Mouse (Mus musculus): ENCODE results near the gene Mutyh. TPM values are rescaled to one million over a fixed set of nuclear protein-coding genes. Genes with fewer than 3 reads are reported as not detected.

The Mutyh gene
- total RNA-seq (2021), result 1 to 10 TPM; 3.8 to 3.9 TPM

DNA sequence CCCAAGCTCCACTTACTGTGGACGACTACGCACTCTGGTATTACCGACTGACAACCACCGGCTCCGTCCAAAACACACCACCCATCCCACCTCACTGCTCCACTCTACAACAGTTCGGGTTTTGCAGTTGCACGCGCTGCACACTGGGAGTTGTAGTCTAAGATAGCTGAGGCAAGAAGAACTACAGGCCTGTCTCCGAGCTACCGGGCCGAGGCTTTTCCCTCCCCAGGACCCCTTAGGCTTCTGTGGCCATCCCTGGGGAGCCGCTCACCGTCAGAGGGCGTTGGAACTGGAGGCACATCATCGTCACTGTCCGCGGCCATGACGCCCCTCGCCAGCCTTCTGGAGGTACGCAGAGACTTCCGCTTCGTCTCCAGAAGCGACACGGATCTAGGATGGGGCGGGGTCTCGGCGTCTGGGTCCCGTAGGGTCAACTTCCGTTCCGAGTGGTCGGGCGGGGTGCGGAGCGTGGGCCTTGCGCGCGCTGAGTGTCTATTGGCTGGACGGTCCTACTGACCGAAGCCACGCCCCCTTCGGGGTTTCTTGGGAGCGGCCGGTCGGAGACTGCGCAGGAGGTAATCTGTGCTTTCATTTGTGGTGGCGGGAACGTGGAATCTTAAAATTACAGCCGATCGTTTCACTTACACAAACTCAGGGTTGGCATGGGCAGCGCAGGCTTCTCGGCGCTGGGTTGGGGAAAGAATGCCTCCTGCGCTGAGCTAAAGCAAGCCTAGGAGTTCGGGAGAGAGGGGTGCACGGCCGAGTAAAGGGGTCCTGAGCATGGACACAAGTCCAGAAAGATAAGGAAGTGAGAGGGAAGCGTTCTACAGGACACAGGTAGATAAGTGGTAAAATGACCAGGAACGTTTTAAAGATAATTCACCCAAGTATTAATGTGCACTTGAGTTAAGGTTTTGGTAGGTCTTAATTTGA lies at the start of gene Mutyh, which contains the start of gene Toe1:
Gene Mutyh (plus strand): TSS at position 527 of the 933 bp plus-strand sequence.
Gene Toe1 (minus strand): TSS at position 444 of the 933 bp plus-strand sequence.
- peak; percentile 98 for DNase-seq
- intact Hi-C loops (cut with DNase I), result no loop called here

DNA sequence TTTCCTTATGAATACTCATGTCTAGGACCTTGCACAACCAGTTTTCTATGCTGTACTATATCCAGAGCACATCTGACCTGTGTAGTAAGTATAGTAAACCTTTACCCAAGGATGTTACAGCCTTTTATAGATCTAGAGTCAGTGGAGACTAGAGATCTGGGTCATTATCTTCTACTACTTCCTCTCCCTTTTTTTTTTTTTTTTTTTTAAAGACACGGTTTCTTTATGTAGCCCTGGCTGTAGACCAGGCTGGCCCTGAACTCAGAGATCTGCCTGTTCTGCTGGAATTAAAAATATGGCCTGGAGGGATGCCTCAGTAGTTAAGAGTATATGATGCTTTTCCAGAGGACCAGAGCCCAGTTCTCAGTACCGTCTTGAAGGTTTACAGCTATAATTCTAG lies 45.6 kb upstream of the Mutyh start:
- intact Hi-C loops (cut with DNase I), result no loop called here
- no peak for DNase-seq

DNA sequence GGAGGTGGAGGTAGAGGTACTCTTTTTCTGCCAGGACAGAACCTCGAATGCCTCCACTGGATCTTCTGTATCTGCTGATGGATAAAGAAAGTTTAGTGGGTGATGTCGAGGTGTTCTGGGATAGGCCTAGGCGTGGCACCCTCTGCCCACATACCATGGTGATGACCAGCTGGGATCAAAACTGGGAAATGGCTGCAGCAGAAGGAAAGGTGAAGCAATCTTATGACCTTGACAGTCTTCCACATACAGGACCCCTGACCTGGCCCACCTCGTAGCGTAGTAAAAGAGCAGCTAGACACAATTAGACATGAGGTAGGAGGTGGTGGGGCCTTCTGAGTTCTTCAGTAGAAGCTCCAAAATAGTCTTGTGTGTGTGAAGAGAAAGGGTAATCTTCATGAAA lies 43.5 kb upstream of the Mutyh start:
- intact Hi-C loops (cut with DNase I), result no loop called here

DNA sequence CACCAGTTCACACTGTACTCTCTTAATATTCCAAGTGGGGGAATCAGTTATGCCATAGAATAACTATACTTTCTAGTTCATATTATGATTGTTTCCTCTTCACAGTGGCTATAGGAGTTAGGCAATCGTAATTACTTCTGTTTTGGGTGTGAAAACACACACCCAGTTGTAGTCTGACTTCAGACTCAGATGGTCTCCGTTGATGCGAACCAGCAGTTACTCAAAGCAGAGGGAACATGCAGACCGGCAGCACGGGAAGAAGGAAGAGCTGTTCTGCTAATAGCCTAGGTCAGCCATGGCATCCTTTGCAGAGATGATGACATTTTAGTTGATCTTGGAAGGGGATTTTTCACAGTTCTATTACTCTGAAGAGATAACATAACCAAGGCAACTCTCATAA lies 39.0 kb upstream of the Mutyh start:
- intact Hi-C loops (cut with DNase I), result no loop called here
- DNase-seq, result no peak

More for the DNA sequence above, 43.5 kb upstream of the Mutyh start:
- DNase-seq, result no peak

DNA sequence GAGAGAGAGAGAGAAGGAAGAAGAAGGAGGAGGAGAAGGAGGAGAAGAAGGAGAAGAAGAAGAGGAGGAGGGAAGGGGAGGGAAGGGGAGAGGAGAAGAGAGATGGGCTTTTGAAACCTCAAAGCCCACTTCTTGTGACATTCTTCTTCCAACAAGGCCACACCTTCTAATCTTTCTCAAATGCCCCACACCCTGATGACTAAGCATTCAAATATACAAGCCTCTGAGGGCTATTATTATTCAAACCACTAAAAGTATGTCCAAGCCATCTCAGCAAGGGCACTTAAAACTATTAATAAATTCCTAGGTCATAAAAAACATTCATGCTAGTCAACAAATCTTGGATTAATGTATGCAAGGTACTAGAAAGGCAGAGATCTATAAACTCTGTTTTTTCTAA lies 38.5 kb upstream of the Mutyh start:
- no peak for DNase-seq
- intact Hi-C loops (cut with DNase I), result no loop called here

DNA sequence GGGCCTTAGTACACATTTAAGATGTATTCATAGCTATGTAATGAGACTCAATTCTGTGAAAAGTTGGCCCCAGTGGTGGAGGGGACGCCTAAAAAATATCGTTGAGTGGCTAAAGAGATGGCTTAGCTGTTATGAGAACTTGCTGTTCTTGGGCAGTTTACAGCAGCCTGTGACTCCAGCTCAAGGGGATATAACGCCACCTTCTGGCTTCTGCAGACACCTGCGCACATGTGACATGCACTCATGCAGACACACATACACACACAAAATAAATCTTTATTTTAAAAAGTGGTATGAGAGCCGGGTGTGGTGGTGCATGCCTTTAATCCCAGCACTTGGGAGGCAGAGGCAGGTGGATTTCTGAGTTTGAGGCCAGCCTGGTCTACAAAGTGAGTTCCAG lies 31.1 kb upstream of the Mutyh start:
- intact Hi-C loops (cut with DNase I), result no loop called here

DNA sequence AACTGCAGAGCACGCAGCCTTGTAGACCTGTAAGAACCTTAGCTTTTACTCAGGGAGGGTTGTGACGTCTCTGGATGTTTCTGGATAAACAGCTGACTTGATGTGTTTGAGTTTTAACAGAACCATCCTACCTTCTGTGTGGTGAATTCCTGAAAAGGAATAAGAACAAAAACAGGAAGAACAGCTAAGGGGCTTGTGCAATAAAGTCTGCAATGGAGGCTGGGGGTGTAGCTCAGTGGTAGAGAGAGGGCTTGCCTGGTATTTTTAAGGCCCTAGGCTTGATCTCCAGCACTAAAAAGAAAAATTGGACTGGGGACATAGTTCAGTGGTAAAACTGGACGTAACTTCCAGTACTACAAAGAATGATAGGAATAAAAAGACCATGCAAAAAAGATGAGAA lies 30.4 kb upstream of the Mutyh start:
- intact Hi-C loops (cut with DNase I), result no loop called here
- no peak for DNase-seq

More for the DNA sequence above, 31.1 kb upstream of the Mutyh start:
- no peak for DNase-seq

DNA sequence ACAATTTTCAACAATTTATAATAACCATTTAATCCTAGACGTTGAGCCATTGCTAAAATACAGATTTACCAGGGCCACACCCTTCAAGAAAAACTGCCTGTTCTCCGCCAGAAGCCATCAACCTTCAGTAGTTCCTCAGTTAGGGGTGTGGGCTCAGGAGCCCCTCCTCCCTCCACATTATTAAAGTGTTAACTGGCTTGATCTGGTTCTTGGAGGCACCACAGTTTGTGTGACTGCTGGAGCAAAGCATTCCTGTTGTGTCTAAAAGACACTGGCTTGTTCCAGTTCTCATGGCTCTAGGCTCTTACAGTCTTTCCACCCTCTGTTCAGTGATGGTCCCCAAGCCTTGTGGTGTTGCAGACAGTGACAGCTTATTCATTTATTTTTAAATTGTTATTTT lies 27.0 kb upstream of the Mutyh start:
- no peak for DNase-seq
- intact Hi-C loops (cut with DNase I), result no loop called here

DNA sequence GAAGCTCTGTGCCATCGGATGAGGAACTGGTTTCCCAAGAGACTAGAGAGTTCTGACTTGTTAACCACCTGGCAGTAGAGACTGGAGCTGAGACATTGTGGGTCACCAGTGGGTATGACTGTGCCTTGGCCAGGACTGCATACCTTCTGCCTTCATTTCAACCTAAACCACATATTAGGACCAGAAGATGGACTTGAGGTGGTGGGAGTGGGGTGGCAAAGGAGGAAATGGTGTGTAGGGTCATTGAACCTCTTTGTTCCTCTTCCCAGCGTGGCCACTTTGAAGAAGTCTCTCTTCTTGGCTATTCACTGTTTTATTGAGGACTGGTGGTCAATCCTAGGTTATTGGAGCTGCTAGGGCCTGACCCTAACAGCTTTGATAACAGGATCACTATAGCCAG lies 26.2 kb upstream of the Mutyh start:
- intact Hi-C loops (cut with DNase I), result no loop called here
- DNase-seq, result no peak

DNA sequence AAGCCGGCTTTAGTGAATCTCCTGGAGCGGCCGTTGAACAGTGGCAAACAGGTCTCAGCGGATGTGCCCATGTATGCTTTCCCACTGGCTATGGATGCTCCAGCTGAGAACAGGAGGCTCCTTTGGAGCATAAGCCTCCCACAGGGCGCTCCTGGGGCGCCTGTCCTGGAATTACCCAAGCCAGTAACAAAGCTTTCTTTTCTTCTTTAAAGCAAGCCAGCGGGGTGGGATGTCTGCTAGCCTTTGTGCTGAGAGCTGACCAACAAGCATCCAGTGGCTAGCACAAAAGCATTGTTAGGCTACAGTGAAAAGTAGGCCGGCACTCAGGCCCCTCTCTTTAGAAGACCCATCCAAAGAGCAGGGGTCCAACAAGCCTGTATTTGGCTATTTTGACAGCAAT lies 25.4 kb upstream of the Mutyh start:
- intact Hi-C loops (cut with DNase I), result no loop called here
- DNase-seq, result no peak

DNA sequence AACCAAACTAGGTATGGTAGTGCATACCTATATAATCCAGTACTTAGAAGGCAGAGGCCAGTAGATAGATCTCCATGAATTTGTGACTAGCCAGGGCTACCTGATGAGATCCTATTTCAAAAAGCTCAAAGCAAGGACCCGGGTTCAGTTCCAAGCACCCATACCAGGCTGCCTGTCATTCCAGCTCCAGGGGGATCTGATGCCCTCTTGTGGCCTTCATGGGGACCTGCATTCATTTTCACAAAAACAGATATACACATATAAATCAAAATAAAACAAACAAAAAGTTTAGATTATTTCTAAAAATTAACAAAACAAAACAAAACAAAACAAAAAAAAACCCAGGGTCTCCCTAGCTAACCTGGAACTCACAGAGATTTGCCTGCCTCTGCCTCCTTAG lies 20.9 kb upstream of the Mutyh start:
- intact Hi-C loops (cut with DNase I), result no loop called here
- DNase-seq, result no peak

DNA sequence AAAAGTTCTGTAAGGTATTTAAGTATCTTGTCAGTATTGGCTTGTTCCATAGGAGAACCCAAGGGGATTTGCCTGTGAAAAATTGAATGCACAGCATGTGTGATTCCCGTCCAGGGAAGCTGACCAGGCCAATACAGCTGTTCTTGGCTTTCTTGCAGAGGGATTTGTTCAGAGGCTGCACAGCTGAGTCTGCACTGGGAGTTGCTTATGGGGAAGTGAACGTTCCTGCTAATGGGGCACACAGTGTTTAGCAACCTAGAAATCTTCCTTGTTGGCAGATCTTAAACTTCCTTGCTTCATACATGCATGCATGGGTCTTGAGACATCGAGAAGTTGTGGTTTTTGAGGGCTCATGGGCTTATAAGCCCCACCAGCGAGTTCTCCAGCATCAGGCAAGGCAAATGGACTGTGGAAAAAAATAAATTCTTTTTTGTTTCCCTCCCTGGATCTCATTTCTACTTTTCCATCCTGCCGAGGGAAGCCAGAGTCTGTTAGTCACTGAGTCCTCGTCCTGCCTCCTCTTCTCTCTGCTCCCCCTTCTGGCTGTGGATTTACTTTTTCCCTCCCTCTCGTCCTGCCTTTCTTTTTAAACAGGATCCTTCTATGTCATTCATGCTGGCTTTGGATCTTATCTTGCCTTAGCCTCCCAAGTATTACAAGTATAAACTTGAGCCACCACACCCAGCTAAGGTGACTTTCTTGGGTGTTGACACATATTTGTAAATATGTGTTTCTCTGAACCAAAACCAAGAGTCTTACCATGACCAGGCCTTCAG lies 19.4 kb upstream of the Mutyh start:
- DNase-seq, result no peak
- intact Hi-C loops (cut with DNase I), result no loop called here

DNA sequence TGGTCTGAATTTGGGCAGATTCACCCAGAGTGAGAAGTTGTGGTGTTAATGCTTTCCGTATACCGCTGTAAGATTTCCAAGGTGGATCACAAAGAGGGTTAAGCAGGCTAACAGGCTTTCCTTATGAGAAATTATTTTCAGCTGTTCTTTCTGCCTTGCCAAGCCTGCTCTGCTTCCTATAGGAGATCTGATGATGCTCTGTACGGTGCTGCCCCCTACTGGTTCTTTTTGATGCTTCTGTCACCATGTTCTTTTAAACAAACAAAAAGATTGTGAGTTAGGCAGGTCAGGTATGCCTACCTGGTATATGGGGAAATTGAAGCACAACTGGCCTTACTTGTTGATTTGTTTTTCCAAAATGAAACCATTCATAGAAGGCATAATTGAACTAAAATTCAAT lies 18.6 kb upstream of the Mutyh start:
- intact Hi-C loops (cut with DNase I), result loop anchor here (1.0 kb wide), 1 partner anchor 70 kb away; no protein-coding TSS in a partner anchor

DNA sequence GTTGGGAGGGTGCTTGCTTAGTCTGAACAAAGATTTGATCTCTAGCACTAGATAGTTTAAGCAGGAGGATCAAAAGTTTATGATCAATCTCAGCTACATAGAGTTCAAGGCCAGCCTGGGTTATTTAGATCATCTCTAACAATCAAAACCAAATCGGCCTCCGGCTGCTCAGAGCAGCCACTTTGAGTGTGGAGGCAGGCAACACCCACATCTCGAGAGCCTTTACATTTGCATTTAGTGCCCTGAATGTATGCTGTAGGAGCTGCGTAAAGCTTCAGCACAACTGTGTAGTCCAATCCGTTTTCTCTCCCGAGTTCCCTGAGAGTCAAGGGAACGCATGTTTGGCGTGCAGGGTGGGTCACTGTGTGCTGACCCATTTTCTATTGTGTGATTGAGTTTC lies 15.1 kb upstream of the Mutyh start:
- DNase-seq, result no peak
- intact Hi-C loops (cut with DNase I), result no loop called here

More for the DNA sequence above, 18.6 kb upstream of the Mutyh start:
- DNase-seq, result peak; percentile 80

DNA sequence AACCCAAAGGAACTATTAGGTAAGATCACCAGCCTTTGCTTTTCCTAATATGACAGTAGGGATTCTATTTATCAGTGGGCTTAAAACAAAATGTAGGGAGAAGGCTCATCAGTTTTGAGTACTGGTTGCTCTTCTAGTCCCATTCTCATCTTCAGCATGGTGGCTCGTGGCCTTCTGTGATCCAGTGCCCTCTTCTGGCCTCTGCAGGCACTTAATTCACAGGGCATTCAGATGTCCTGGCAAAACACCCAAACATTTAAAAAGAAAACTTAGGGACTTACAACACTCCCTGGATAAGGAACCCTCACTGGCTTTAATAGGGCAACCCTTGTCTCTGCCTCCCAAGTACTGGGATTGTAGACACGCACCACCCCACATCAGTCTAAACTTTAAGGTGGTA lies 13.2 kb upstream of the Mutyh start:
- intact Hi-C loops (cut with DNase I), result no loop called here
- no peak for DNase-seq

DNA sequence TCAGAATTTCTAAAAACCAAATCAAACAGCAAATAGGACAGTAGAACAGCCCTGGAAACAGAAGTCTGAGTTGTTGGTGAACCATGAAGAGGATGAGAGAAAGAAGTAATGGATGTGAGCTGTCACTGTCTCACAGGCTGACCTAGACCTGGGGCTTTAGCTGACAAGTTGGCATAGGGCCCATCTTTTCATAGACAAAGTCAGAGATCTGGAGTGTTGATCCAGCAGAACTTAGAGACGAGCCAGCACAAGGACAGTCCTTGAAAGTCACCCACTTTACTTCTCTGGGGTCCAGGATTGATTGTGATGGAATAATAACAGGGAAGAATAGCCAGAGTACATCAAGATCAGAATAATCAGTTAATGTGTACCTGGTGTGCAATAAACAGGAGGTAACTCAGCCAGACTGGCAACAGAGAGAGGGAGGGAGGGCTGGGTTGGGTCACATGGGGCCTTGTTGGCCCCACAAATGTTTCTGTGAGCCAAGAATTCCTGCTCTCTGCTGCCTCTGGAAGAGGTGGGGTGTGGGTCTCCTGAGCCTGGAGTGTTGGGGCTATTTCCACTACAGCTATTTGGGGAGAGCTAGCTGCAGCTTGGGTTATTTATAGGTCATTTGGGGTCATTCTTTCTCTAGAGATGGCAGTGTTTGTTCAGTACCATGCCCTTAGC lies 10.9 kb upstream of the Mutyh start:
- intact Hi-C loops (cut with DNase I), result no loop called here
- no peak for DNase-seq

DNA sequence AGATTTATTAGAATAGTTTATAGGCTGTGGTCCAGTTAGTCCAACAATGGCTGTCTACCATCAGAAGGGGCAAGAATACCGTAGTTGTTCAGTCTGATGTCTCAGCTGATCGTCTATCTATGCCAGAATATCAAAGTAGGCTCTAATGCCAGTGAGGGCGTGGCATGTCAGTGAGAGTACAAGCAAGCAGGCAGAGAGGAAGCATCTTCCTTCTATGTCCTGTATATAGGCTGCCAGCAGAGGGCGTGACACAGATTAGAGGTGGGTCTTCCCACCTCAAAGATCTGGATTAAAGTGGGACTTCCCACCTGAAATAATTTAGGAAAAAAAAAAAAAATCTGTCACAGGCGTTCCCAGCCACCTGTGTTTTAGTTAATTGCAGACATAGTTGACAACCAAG lies 7.6 kb upstream of the Mutyh start:
- intact Hi-C loops (cut with DNase I), result no loop called here
- no peak for DNase-seq

DNA sequence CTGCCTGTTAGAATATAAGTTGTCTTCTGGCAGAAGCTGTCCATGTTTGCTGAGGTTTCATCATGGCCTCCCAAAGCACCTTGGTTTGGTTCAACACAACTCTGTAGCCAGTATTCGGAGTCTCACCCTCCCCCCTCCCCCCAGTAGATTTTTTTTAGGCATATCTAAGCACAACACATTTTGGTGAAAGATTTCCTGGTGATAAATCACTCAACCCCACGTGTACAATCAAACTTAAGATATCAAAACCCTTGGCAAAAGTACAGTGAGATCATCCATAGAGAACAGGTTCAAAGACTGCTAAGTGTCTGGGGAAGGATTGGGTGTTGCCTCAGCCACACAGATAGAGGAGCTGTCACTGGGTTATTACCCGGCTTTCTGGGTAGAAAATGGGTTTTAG lies 3.5 kb downstream of the Mutyh start:
- intact Hi-C loops (cut with DNase I), result no loop called here
- DNase-seq, result no peak

DNA sequence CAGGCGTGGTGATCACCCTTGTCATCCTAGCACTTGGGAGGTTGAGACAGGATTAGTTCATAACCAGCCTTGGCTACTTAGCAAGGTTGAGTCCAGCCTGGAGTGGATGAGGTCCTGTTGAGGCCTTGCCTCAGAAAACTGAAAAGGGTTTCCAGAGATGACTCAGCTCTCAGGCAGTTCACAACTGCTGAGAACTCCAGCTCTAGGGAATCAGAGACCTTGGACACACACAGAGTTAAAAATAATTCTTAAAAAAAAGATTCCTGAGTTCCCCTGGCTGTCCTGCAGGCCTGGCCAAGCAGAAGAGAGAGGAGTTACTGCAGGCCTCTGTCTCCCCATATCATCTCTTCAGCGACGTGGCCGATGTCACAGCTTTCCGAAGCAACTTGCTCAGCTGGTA lies 7.8 kb downstream of the Mutyh start:
- no peak for DNase-seq
- intact Hi-C loops (cut with DNase I), result no loop called here

DNA sequence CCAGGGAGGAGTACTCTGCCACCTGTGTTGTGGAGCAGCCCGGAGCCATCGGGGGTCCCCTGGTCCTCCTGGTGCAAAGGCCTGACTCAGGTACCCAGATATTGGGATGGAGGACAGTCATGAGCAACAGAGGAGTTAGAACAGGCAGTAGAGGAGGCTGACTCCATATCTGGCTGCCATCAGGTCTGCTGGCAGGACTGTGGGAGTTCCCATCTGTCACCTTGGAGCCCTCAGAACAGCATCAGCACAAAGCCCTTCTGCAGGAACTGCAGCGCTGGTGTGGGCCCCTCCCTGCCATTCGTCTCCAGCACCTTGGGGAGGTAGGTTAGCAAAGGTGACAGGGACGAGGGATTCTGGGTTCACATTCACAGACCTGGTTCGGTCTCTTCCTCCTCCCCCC lies 10.0 kb downstream of the Mutyh start:
- intact Hi-C loops (cut with DNase I), result no loop called here
- peak; percentile 43 for DNase-seq

Data from left cerebral cortex, postnatal 4 days (tissue).